Mouse (Mus musculus): Measurements from ENCODE around the gene Psmd14. TPM values are rescaled to one million over a fixed set of nuclear protein-coding genes. Genes with fewer than 3 reads are reported as not detected.

Gene Psmd14
- 87.4 and 94.3 TPM in 2 replicates for polyA plus RNA-seq (2015; fragmentation: Nextera tagmentation; extraction: Ambion mirVana)

- peak within 1 kb of the TSS; percentile 85 for H3K27ac ChIP-seq (ENCODE audit: low read length)
- no peaks in the 10 kb centered on the region for H3K9me3 ChIP-seq (ENCODE audit: low read length)
- DNase-seq (ENCODE audit: low spot score) = peak; percentile 98
- peaks cover 6% of the 10 kb centered on the region; the same call in 1 of the 2 replicates for H3K4me1 ChIP-seq (ENCODE audit: insufficient read depth, low read depth, low read length)
- H3K9ac ChIP-seq (replicated peaks; ENCODE audit: low read depth) = peak within 1 kb of the TSS; percentile 77
- H3K36me3 ChIP-seq (ENCODE audit: insufficient read depth, low read length) = no peaks in the 10 kb centered on the region
- H3K27me3 ChIP-seq (replicated peaks; ENCODE audit: insufficient read depth, low read length) = no peaks in the 10 kb centered on the region
- H3K4me3 ChIP-seq (ENCODE audit: low read depth, low read length) = peak within 1 kb of the TSS; percentile 68
- peak; percentile 96 for ATAC-seq
- TF ChIP-seq CTCF (IDR thresholded peaks at IDR 0.05) (no peak), EP300 (IDR thresholded peaks at IDR 0.05) (no peak)
- H3K4me2 ChIP-seq (replicated peaks; ENCODE audit: low read depth, low read length) = peak within 1 kb of the TSS; percentile 68
- 5% methylated on average over 42 of the region's 52 CpGs for WGBS
These were observed at the start of gene Psmd14 for GRCm38 (mm10) chr2:61711108-61712040. Gene Psmd14, plus strand, starts transcription at chr2:61711694.

GRCm38 (mm10) chr2:61662833-61663232 is 48.7 kb upstream of the Psmd14 start:
- Histone ChIP-seq H3K4me2 (replicated peaks; ENCODE audit: low read depth, low read length) (no peak overlapping the region), H3K4me3 (ENCODE audit: low read depth, low read length) (no peak overlapping the region), H3K4me1 (ENCODE audit: insufficient read depth, low read depth, low read length) (no peaks in the 10 kb centered on the region), H3K27ac (ENCODE audit: low read length) (peak overlapping the region; percentile 2; the same call in 1 of the 2 replicates), H3K27me3 (replicated peaks; ENCODE audit: insufficient read depth, low read length) (no peaks in the 10 kb centered on the region), H3K9ac (replicated peaks; ENCODE audit: low read depth) (no peak overlapping the region), H3K9me3 (ENCODE audit: low read length) (no peaks in the 10 kb centered on the region), H3K36me3 (ENCODE audit: insufficient read depth, low read length) (no peaks in the 10 kb centered on the region)
- DNase-seq (ENCODE audit: low spot score) (peak; percentile 29), ATAC-seq (peak; percentile 44)
- TF ChIP-seq CTCF (IDR thresholded peaks at IDR 0.05) (no peak), EP300 (IDR thresholded peaks at IDR 0.05) (no peak)
- 62% methylated on average over 10 of the region's 10 CpGs for WGBS

DNA sequence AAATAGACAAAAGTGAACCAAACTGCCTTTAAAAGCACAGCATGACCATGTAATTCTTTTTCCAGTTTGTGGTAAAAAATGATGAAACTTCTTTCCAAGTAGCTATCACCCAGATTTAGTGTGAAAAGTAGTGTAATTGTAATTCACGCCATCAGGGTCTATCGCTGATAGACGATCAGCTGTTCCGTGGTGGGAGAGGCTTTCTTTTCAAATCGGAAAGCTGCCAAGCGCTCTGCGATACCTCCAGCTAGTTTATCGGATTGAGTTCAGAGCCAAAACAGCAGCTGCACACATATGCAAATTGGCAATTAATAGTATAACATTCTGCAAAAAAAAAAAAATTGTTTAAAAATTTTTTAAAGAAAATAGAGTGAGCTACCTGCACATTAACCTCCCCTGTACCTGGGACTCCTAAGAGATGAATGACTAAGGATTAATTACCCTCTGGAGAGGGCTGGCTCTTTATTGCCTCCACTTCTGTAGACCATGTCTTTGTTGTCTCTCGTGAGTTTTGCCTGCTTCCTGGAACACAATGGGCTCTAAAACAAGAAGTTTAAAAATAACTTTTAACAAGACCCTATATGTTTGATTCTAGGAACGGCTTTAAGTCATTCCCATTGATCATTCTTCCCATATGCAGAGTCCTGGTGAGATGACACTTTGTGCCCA is 47.8 kb upstream of the Psmd14 start:
- Histone ChIP-seq H3K9me3 (ENCODE audit: low read length) (no peaks in the 10 kb centered on the region), H3K36me3 (ENCODE audit: insufficient read depth, low read length) (no peaks in the 10 kb centered on the region), H3K4me2 (replicated peaks; ENCODE audit: low read depth, low read length) (no peak overlapping the region), H3K4me1 (ENCODE audit: insufficient read depth, low read depth, low read length) (no peaks in the 10 kb centered on the region), H3K27me3 (replicated peaks; ENCODE audit: insufficient read depth, low read length) (no peaks in the 10 kb centered on the region), H3K27ac (ENCODE audit: low read length) (no peak overlapping the region), H3K9ac (replicated peaks; ENCODE audit: low read depth) (no peak overlapping the region), H3K4me3 (ENCODE audit: low read depth, low read length) (no peak overlapping the region)
- 62% methylated on average over 10 of the region's 10 CpGs for WGBS
- ATAC-seq (no peak), DNase-seq (ENCODE audit: low spot score) (no peak)
- TF ChIP-seq CTCF (IDR thresholded peaks at IDR 0.05) = no peak
- no peak for TF ChIP-seq EP300 (IDR thresholded peaks at IDR 0.05)

DNA sequence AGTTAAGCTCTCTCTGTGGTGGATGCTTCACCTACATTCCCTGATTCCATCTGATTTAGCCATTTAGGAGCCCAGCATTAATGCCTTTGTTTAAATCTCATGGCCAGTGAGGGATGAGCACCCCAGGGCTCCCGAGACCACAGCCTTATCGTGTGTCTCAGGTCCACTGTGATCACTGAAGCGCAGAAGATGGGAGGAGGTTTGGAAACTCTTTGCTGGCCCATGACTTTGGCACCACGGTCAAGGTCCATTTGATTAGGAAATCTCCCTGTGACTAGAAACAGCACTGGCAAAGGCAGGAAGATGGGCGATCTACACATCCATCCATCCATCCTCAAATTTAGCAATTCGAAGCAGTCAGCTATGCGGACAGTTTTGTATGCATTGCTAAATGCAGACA is 44.1 kb upstream of the Psmd14 start:
- Histone ChIP-seq H3K4me2 (replicated peaks; ENCODE audit: low read depth, low read length) (no peak overlapping the region), H3K9me3 (ENCODE audit: low read length) (no peaks in the 10 kb centered on the region), H3K9ac (replicated peaks; ENCODE audit: low read depth) (no peak overlapping the region), H3K27ac (ENCODE audit: low read length) (no peak overlapping the region), H3K36me3 (ENCODE audit: insufficient read depth, low read length) (no peaks in the 10 kb centered on the region), H3K4me1 (ENCODE audit: insufficient read depth, low read depth, low read length) (no peaks in the 10 kb centered on the region), H3K4me3 (ENCODE audit: low read depth, low read length) (no peak overlapping the region), H3K27me3 (replicated peaks; ENCODE audit: insufficient read depth, low read length) (no peaks in the 10 kb centered on the region)
- DNase-seq (ENCODE audit: low spot score) = no peak
- TF ChIP-seq EP300 (IDR thresholded peaks at IDR 0.05) (no peak), CTCF (IDR thresholded peaks at IDR 0.05) (no peak)
- no peak for ATAC-seq
- WGBS = 93% methylated on average over 7 of the region's 7 CpGs

- no peak overlapping the region for H3K9ac ChIP-seq (replicated peaks; ENCODE audit: low read depth)
- H3K4me2 ChIP-seq (replicated peaks; ENCODE audit: low read depth, low read length) = no peak overlapping the region
- no peak overlapping the region for H3K4me3 ChIP-seq (ENCODE audit: low read depth, low read length)
- H3K9me3 ChIP-seq (ENCODE audit: low read length) = no peaks in the 10 kb centered on the region
- H3K4me1 ChIP-seq (ENCODE audit: insufficient read depth, low read depth, low read length) = no peaks in the 10 kb centered on the region
- no peak for ATAC-seq
- H3K36me3 ChIP-seq (ENCODE audit: insufficient read depth, low read length) = no peaks in the 10 kb centered on the region
- TF ChIP-seq EP300 (IDR thresholded peaks at IDR 0.05) (no peak), CTCF (IDR thresholded peaks at IDR 0.05) (peak; percentile 72)
- DNase-seq (ENCODE audit: low spot score) = peak; percentile 29
- H3K27ac ChIP-seq (ENCODE audit: low read length) = no peak overlapping the region
- 27% methylated on average over 4 of the region's 4 CpGs for WGBS
- H3K27me3 ChIP-seq (replicated peaks; ENCODE audit: insufficient read depth, low read length) = no peaks in the 10 kb centered on the region
These were observed 43.2 kb upstream of the Psmd14 start for GRCm38 (mm10) chr2:61668260-61668659.

DNA sequence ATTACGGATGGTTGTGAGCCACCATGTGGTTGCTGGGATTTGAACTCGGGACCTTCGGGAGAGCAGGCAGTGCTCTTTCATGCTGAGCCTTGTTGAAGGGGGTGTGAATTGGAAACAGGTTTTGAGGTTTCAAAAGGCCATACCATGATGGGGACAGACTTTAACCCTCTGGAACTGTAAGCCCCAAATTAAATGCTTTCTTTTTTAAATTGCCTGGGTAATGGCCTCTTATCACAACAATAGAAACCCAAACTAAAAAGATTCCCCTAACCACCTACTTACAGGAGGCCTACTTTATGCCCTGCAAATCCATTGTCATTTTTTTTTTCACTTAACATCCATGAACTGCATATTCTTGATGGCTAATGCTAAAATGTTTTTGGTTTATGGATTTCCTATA is 36.9 kb upstream of the Psmd14 start:
- Histone ChIP-seq H3K4me3 (ENCODE audit: low read depth, low read length) (no peak overlapping the region), H3K4me2 (replicated peaks; ENCODE audit: low read depth, low read length) (no peak overlapping the region), H3K36me3 (ENCODE audit: insufficient read depth, low read length) (no peaks in the 10 kb centered on the region), H3K4me1 (ENCODE audit: insufficient read depth, low read depth, low read length) (no peaks in the 10 kb centered on the region), H3K9me3 (ENCODE audit: low read length) (no peaks in the 10 kb centered on the region), H3K27me3 (replicated peaks; ENCODE audit: insufficient read depth, low read length) (no peaks in the 10 kb centered on the region), H3K9ac (replicated peaks; ENCODE audit: low read depth) (no peak overlapping the region), H3K27ac (ENCODE audit: low read length) (no peak overlapping the region)
- DNase-seq (ENCODE audit: low spot score) (no peak), ATAC-seq (no peak)
- TF ChIP-seq CTCF (IDR thresholded peaks at IDR 0.05) (no peak), EP300 (IDR thresholded peaks at IDR 0.05) (no peak)
- WGBS = 89% methylated on average over 3 of the region's 3 CpGs

Measured in lung, postnatal 0 days (tissue).